Mouse (Mus musculus) heart, embryonic 14.5 days (tissue): ENCODE data around the gene Lipk. TPM values are rescaled to one million over a fixed set of nuclear protein-coding genes. Genes with fewer than 3 reads are reported as not detected.

Experiments used
- ATAC-seq: fragments of 200-750 bp; cut with Nextera tagmentation; 2 replicates; pipeline ENCODE4 v1.8.0; 2017; ENCODE audit warnings: low read depth, moderate TSS enrichment; ENCODE audit not compliant: insufficient number of reproducible peaks, insufficient read depth, low FRiP score
- H3K27ac ChIP-seq, 2 experiments: fragments of 200-500 bp in 1 of 2; fragments of 300-500 bp in 1 of 2; sonication (generic) in 1 of 2; replicated peaks in 1 of 2; 2 replicates each; pipeline ENCODE4 v1.5.1; 2012 to 2014; ENCODE audit warnings: low read depth in 2 of 2, low read length in 2 of 2, control low read depth in 1 of 2, mild to moderate bottlenecking in 1 of 2, mixed read lengths in 1 of 2; ENCODE audit not compliant: control insufficient read depth in 1 of 2, insufficient read depth in 1 of 2
- H3K27me3 ChIP-seq: fragments of 300-500 bp; sonication (generic); 2 replicates; pipeline ENCODE4 v1.6.1; 2014; ENCODE audit warnings: mild to moderate bottlenecking, low read length, control low read depth; ENCODE audit not compliant: control insufficient read depth, insufficient read depth
- H3K36me3 ChIP-seq: fragments of 300-500 bp; sonication (generic); 2 replicates; pipeline ENCODE4 v1.6.1; 2014; ENCODE audit warnings: mild to moderate bottlenecking, control low read depth, low read length, mixed read lengths; ENCODE audit not compliant: control insufficient read depth, insufficient read depth
- H3K4me1 ChIP-seq, 2 experiments: fragments of 200-500 bp in 1 of 2; fragments of 300-500 bp in 1 of 2; sonication (generic) in 1 of 2; 2 replicates each; pipeline ENCODE4 v1.6.1; 2012 to 2014; ENCODE audit warnings: low read length in 2 of 2, control low read depth in 1 of 2, mixed read lengths in 1 of 2; ENCODE audit not compliant: control insufficient read depth in 2 of 2, insufficient read depth in 2 of 2
- H3K4me2 ChIP-seq: fragments of 300-500 bp; sonication (generic); 2 replicates; pipeline ENCODE4 v1.6.1; 2014; ENCODE audit warnings: mild to moderate bottlenecking, low read length
- H3K4me3 ChIP-seq, 2 experiments: fragments of 200-500 bp in 1 of 2; fragments of 300-500 bp in 1 of 2; sonication (generic) in 1 of 2; 2 replicates each; pipeline ENCODE4 v1.5.1; 2012 to 2014; ENCODE audit warnings: low read length in 2 of 2, mild to moderate bottlenecking in 2 of 2, control low read depth in 1 of 2, low read depth in 1 of 2, moderate library complexity in 1 of 2; ENCODE audit not compliant: control insufficient read depth in 1 of 2, insufficient read depth in 1 of 2
- H3K9ac ChIP-seq: fragments of 300-500 bp; sonication (generic); 2 replicates; pipeline ENCODE4 v1.6.1; 2014; ENCODE audit warnings: mild to moderate bottlenecking, low read length
- H3K9me3 ChIP-seq: fragments of 300-500 bp; sonication (generic); 2 replicates; pipeline ENCODE4 v1.6.1; 2016; ENCODE audit warnings: low read length, control low read depth; ENCODE audit not compliant: control insufficient read depth
- WGBS: fragments of 180-500 bp; shearing (Covaris S2); extraction: QIAGEN DNeasy Blood & Tissue Kit; methylation state at CpG from one replicate; pipeline ENCODE4 v1.1.7; 2014; 5-methylcytosine and 5-hydroxymethylcytosine counted together
- microRNA-seq: library from miRNA; unstranded; fragments of <30 nt; microRNA quantifications from one replicate; pipeline ENCODE4, GENCODE M21; 2016
- polyA plus RNA-seq: library from polyadenylated mRNA; unstranded; fragments of >200 nt; fragmentation: Nextera tagmentation; extraction: Ambion mirVana; gene quantifications from 2 replicates; pipeline ENCODE4 v1.2.1, GENCODE M21; 2014

Gene Lipk
- polyA plus RNA-seq, 1 experiment from 2014 or later = not detected

- no peak for ATAC-seq
- no peaks in the 10 kb centered on the region for H3K9me3 ChIP-seq
- no peaks in the 10 kb centered on the region for H3K4me1 ChIP-seq
- WGBS = 48% methylated on average over 3 of the region's 3 CpGs
- no peak overlapping the region for H3K27ac ChIP-seq
- H3K4me2 ChIP-seq = no peak overlapping the region
- H3K36me3 ChIP-seq = no peaks in the 10 kb centered on the region
- H3K27me3 ChIP-seq = no peaks in the 10 kb centered on the region
- no peak overlapping the region for H3K9ac ChIP-seq
- no peak overlapping the region for H3K4me3 ChIP-seq
Observed at GRCm38 (mm10) chr19:34089011-34089680, 81.1 kb downstream of the Lipk start.

GRCm38 (mm10) chr19:34095381-34095780 is 87.3 kb downstream of the Lipk start:
- no peak for ATAC-seq
- no peaks in the 10 kb centered on the region for H3K4me1 ChIP-seq

GRCm38 (mm10) chr19:34096228-34096627 is 88.1 kb downstream of the Lipk start:
- no peaks in the 10 kb centered on the region for H3K4me1 ChIP-seq

More at GRCm38 (mm10) chr19:34095381-34095780, 87.3 kb downstream of the Lipk start:
- H3K27me3 ChIP-seq = no peaks in the 10 kb centered on the region
- no peaks in the 10 kb centered on the region for H3K9me3 ChIP-seq
- no peak overlapping the region for H3K4me3 ChIP-seq
- H3K27ac ChIP-seq = no peak overlapping the region
- H3K9ac ChIP-seq = no peak overlapping the region
- no peak overlapping the region for H3K4me2 ChIP-seq
- 70% methylated on average over 5 of the region's 5 CpGs for WGBS
- H3K36me3 ChIP-seq = no peaks in the 10 kb centered on the region

More at GRCm38 (mm10) chr19:34096228-34096627, 88.1 kb downstream of the Lipk start:
- no peak overlapping the region for H3K4me3 ChIP-seq
- H3K27ac ChIP-seq = no peak overlapping the region
- H3K36me3 ChIP-seq = no peaks in the 10 kb centered on the region
- no peak overlapping the region for H3K9ac ChIP-seq
- no peak overlapping the region for H3K4me2 ChIP-seq
- whole genome bisulfite sequencing = 57% methylated on average over 1 of the region's 1 CpGs
- H3K9me3 ChIP-seq = no peaks in the 10 kb centered on the region
- no peaks in the 10 kb centered on the region for H3K27me3 ChIP-seq
- no peak for ATAC-seq

Small RNAs within 50 kb of the gene (microRNA-seq; reads per million reads assigned to microRNA genes)
- not detected for gene Gm23334

Other genes with a start within 250 kb of the Lipk start
- 15.9 and 17.0 TPM in 2 replicates for gene Lipo3, start 246.3 kb upstream of the Lipk start, polyA plus RNA-seq
- not detected in 2 replicates for gene Lipo1, start 220.8 kb upstream of the Lipk start, polyA plus RNA-seq
- gene Lipf, start 47.1 kb upstream of the Lipk start, polyA plus RNA-seq = 0.19 TPM in 1 of 2 replicates, not detected in the other
- gene Lipn, start 59.1 kb downstream of the Lipk start, polyA plus RNA-seq = not detected in 2 replicates
- gene Lipm, start 92.6 kb downstream of the Lipk start, polyA plus RNA-seq = not detected in 2 replicates
- gene Ankrd22, start 157.8 kb downstream of the Lipk start, polyA plus RNA-seq = not detected in 2 replicates
- 6.5 and 7.5 TPM in 2 replicates for gene Stambpl1, start 183.9 kb downstream of the Lipk start, polyA plus RNA-seq
- 1,199 and 1,305 TPM in 2 replicates for gene Acta2, start 247.3 kb downstream of the Lipk start, polyA plus RNA-seq